Mouse (Mus musculus): ENCODE measurements at regions not wholly inside any gene's neighbourhood (a gene's known extent, or its start where the extent isn't known, plus 50 kb on each side); places are given as distances from the start of the nearest gene placed in this dataset.

DNA sequence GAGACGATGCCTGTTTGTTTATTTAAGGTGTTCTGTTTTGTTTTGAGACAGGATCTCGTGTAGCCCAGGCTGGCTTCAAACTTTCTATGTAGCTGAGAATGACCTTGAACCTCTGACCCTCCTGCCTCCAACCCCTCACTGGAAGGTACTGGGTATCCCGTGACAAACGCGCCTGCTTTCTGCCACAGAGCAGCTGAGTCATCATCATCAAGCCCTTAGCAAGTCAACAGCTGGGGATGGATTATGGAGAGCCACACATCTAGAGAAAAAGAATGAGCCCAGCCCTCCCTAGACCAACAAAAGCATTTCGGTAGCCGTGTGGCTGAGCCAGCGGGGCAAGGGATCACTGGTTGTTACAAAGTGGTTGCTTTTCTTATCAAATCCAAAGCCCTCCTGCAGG is 55.0 kb upstream of the Ssx2ip start:
- no peak for DNase-seq (ENCODE audit: low spot score in 2 of 2)
- Histone ChIP-seq H3K4me3 (no peak overlapping the region), H3K27ac (no peak overlapping the region)
- TF ChIP-seq CTCF (conservative IDR thresholded peaks at IDR 0.05), result no peak

DNA sequence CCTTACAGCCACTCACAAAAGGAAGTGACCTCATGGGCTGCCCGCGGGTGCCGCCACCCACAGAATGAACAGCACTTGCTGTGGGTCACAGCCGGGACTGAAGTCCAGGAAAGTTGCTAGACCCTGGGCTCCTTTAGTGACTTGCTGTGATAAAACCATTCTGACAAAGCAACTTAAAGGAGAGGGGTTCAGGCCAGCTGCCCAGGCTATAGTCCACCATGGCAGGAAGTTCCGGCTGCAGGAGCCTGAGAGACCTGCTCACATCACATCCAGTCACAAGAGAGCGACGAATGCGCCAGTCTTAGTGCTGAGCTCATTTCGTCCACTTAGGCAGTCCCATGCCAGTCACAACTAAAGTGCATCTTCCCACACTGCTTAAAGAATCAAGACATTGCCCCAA is 54.3 kb upstream of the Ssx2ip start:
- no peak for DNase-seq (ENCODE audit: low spot score in 2 of 2)
- Histone ChIP-seq H3K4me3 (no peak overlapping the region), H3K27ac (no peak overlapping the region)
- TF ChIP-seq CTCF (conservative IDR thresholded peaks at IDR 0.05), result no peak

DNA sequence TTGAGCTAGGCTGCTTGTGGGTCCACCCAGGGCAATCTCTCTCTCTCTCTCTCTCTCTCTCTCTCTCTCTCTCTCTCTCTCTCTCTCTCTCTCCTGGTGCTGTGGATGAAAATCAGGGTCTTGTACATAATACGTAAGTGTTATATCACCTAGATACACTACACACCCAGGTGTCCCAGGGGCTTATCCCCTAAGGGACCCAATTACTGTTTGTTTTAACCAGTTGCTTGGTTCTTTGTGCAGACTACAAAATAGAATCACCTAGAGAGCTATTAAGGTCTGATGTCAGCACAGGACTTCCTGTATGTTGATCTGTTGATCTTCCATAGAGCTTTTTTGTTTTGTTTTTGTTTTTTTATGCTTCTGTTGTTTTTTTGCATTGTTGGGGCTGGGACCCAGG is 53.0 kb upstream of the Ssx2ip start:
- no peak overlapping the region for H3K4me3 ChIP-seq

DNA sequence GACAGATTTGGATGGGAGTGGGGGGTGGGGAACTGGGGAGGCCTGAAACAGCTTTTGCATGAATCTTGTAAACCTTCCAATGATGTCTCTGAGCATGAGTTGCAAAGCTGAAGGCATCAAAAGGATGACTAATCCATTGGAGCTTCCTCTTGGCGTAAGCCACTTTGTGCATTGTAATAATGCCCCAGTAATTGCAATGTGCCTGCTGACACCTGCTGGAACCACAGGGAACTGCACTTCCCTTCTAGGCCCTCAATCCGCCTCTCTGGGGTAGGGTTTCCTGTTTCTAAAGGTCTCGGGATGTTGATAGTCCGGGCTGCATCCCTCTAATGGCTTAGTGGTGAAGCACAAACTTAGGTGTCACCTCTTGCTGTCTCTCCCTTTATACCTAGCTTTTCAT is 52.3 kb upstream of the Ssx2ip start:
- Histone ChIP-seq H3K4me3 (no peak overlapping the region), H3K27ac (no peak overlapping the region)
- peak; percentile 75 for TF ChIP-seq CTCF (conservative IDR thresholded peaks at IDR 0.05)
- DNase-seq (ENCODE audit: low spot score in 2 of 2), result no peak

More for the DNA sequence above, 53.0 kb upstream of the Ssx2ip start:
- no peak for DNase-seq (ENCODE audit: low spot score in 2 of 2)
- H3K27ac ChIP-seq, result no peak overlapping the region
- TF ChIP-seq CTCF (conservative IDR thresholded peaks at IDR 0.05), result no peak

DNA sequence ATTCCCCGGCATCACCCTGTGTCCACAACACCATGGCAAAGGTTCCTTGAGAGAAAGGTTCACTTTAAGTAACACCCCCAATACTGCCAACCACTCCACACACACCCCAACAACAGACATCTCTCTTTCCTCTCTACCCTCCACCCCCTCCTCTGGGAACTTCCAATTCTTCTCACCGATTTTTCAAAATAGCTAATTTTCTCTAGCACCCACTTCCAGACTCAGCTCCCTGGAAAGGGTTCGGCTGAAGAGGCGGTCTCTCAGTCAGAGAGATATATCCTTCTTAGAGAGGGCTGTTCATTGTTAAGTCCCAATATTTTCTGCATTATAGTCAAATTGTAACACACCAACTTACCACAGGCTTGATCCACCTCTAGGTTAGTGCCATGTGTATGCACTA is 50.5 kb upstream of the Ssx2ip start:
- Histone ChIP-seq H3K4me3 (no peak overlapping the region), H3K27ac (no peak overlapping the region)
- no peak for TF ChIP-seq CTCF (conservative IDR thresholded peaks at IDR 0.05)
- DNase-seq (ENCODE audit: low spot score in 2 of 2), result no peak
